Mouse (Mus musculus): ENCODE measurements around the gene Txndc2. TPM values are rescaled to one million over a fixed set of nuclear protein-coding genes. Genes with fewer than 3 reads are reported as not detected.
"Not testable (repeated sequence)": the region's sequence is repeated elsewhere in the genome, so short reads cannot be mapped to it uniquely, and the experiment has no call there.

Txndc2 gene
- polyA plus RNA-seq, 1 experiment: 0.21 TPM

GRCm38 (mm10) chr17:65639144-65639543, 2.8 kb downstream of the Txndc2 start:
- Histone ChIP-seq H3K4me3 (replicated peaks; ENCODE audit: insufficient read depth, low read depth, low read length) (no peak overlapping the region), H3K27me3 (ENCODE audit: control insufficient read depth, insufficient read depth, low read length) (no peaks in the 10 kb centered on the region), H3K27ac (ENCODE audit: insufficient read depth, low read length) (no peak overlapping the region), H3K4me1 (ENCODE audit: control insufficient read depth, insufficient read depth, low read length) (peaks cover 5% of the 10 kb centered on the region; the same call in 1 of the 2 replicates)
- no peak for DNase-seq
- 97% methylated on average over 1 of the region's 1 CpGs for WGBS
- TF ChIP-seq CTCF (IDR thresholded peaks at IDR 0.05; ENCODE audit: borderline replicate concordance, insufficient read depth, low read depth, low read length) (no peak), POLR2A (IDR thresholded peaks at IDR 0.05; ENCODE audit: borderline replicate concordance, insufficient read depth, low read length) (no peak)

- H3K4me1 ChIP-seq (ENCODE audit: control insufficient read depth, insufficient read depth, low read length): no peaks in the 10 kb centered on the region
- WGBS: 88% methylated on average over 14 of the region's 14 CpGs
- H3K4me3 ChIP-seq (replicated peaks; ENCODE audit: insufficient read depth, low read depth, low read length): no peak overlapping the region
- H3K27ac ChIP-seq (ENCODE audit: insufficient read depth, low read length): no peak overlapping the region
- no peak for DNase-seq
- TF ChIP-seq CTCF (IDR thresholded peaks at IDR 0.05; ENCODE audit: borderline replicate concordance, insufficient read depth, low read depth, low read length) (no peak), POLR2A (IDR thresholded peaks at IDR 0.05; ENCODE audit: borderline replicate concordance, insufficient read depth, low read length) (no peak)
- no peaks in the 10 kb centered on the region for H3K27me3 ChIP-seq (ENCODE audit: control insufficient read depth, insufficient read depth, low read length)
These were observed 6.1 kb downstream of the Txndc2 start for GRCm38 (mm10) chr17:65635715-65636360.

- Histone ChIP-seq H3K27ac (ENCODE audit: insufficient read depth, low read length) (no peak overlapping the region), H3K4me1 (ENCODE audit: control insufficient read depth, insufficient read depth, low read length) (no peaks in the 10 kb centered on the region), H3K4me3 (replicated peaks; ENCODE audit: insufficient read depth, low read depth, low read length) (no peak overlapping the region), H3K27me3 (ENCODE audit: control insufficient read depth, insufficient read depth, low read length) (no peaks in the 10 kb centered on the region)
- DNase-seq: no peak
- 57% methylated on average over 6 of the region's 6 CpGs for WGBS
- TF ChIP-seq CTCF (IDR thresholded peaks at IDR 0.05; ENCODE audit: borderline replicate concordance, insufficient read depth, low read depth, low read length) (no peak), POLR2A (IDR thresholded peaks at IDR 0.05; ENCODE audit: borderline replicate concordance, insufficient read depth, low read length) (no peak)
These were observed 12.0 kb downstream of the Txndc2 start for GRCm38 (mm10) chr17:65629943-65630342.

- H3K4me3 ChIP-seq (replicated peaks; ENCODE audit: insufficient read depth, low read depth, low read length); H3K27ac ChIP-seq (ENCODE audit: insufficient read depth, low read length); DNase-seq; H3K27me3 ChIP-seq (ENCODE audit: control insufficient read depth, insufficient read depth, low read length); H3K4me1 ChIP-seq (ENCODE audit: control insufficient read depth, insufficient read depth, low read length): not testable (repeated sequence)
- WGBS: 88% methylated on average over 13 of the region's 13 CpGs
These were observed 13.0 kb downstream of the Txndc2 start for GRCm38 (mm10) chr17:65628823-65629532.

GRCm38 (mm10) chr17:65626301-65626700, 15.7 kb downstream of the Txndc2 start:
- Histone ChIP-seq H3K4me1 (ENCODE audit: control insufficient read depth, insufficient read depth, low read length) (no peaks in the 10 kb centered on the region), H3K27ac (ENCODE audit: insufficient read depth, low read length) (no peak overlapping the region), H3K27me3 (ENCODE audit: control insufficient read depth, insufficient read depth, low read length) (no peaks in the 10 kb centered on the region), H3K4me3 (replicated peaks; ENCODE audit: insufficient read depth, low read depth, low read length) (no peak overlapping the region)
- no peak for TF ChIP-seq POLR2A (IDR thresholded peaks at IDR 0.05; ENCODE audit: borderline replicate concordance, insufficient read depth, low read length)
- TF ChIP-seq CTCF (IDR thresholded peaks at IDR 0.05; ENCODE audit: borderline replicate concordance, insufficient read depth, low read depth, low read length): no peak
- no peak for DNase-seq
- WGBS: 94% methylated on average over 6 of the region's 6 CpGs

GRCm38 (mm10) chr17:65625563-65625962, 16.4 kb downstream of the Txndc2 start:
- 89% methylated on average over 6 of the region's 6 CpGs for WGBS
- TF ChIP-seq CTCF (IDR thresholded peaks at IDR 0.05; ENCODE audit: borderline replicate concordance, insufficient read depth, low read depth, low read length): no peak
- no peak for TF ChIP-seq POLR2A (IDR thresholded peaks at IDR 0.05; ENCODE audit: borderline replicate concordance, insufficient read depth, low read length)
- Histone ChIP-seq H3K4me3 (replicated peaks; ENCODE audit: insufficient read depth, low read depth, low read length) (no peak overlapping the region), H3K27me3 (ENCODE audit: control insufficient read depth, insufficient read depth, low read length) (no peaks in the 10 kb centered on the region), H3K4me1 (ENCODE audit: control insufficient read depth, insufficient read depth, low read length) (no peaks in the 10 kb centered on the region), H3K27ac (ENCODE audit: insufficient read depth, low read length) (no peak overlapping the region)
- no peak for DNase-seq

GRCm38 (mm10) chr17:65623130-65623529, 18.8 kb downstream of the Txndc2 start:
- Histone ChIP-seq H3K27ac (ENCODE audit: insufficient read depth, low read length) (no peak overlapping the region), H3K4me3 (replicated peaks; ENCODE audit: insufficient read depth, low read depth, low read length) (no peak overlapping the region), H3K4me1 (ENCODE audit: control insufficient read depth, insufficient read depth, low read length) (no peaks in the 10 kb centered on the region), H3K27me3 (ENCODE audit: control insufficient read depth, insufficient read depth, low read length) (no peaks in the 10 kb centered on the region)
- no peak for DNase-seq
- TF ChIP-seq CTCF (IDR thresholded peaks at IDR 0.05; ENCODE audit: borderline replicate concordance, insufficient read depth, low read depth, low read length) (no peak), POLR2A (IDR thresholded peaks at IDR 0.05; ENCODE audit: borderline replicate concordance, insufficient read depth, low read length) (no peak)

- Histone ChIP-seq H3K4me1 (ENCODE audit: control insufficient read depth, insufficient read depth, low read length) (no peaks in the 10 kb centered on the region), H3K4me3 (replicated peaks; ENCODE audit: insufficient read depth, low read depth, low read length) (no peak overlapping the region), H3K27ac (ENCODE audit: insufficient read depth, low read length) (no peak overlapping the region), H3K27me3 (ENCODE audit: control insufficient read depth, insufficient read depth, low read length) (no peaks in the 10 kb centered on the region)
- no peak for TF ChIP-seq POLR2A (IDR thresholded peaks at IDR 0.05; ENCODE audit: borderline replicate concordance, insufficient read depth, low read length)
- no peak for TF ChIP-seq CTCF (IDR thresholded peaks at IDR 0.05; ENCODE audit: borderline replicate concordance, insufficient read depth, low read depth, low read length)
- no peak for DNase-seq
- WGBS: 64% methylated on average over 2 of the region's 2 CpGs
These were observed 23.5 kb downstream of the Txndc2 start for GRCm38 (mm10) chr17:65618431-65618830.
